ENCODE assay signal across 8 mouse cellular contexts in the genomic region with DNA sequence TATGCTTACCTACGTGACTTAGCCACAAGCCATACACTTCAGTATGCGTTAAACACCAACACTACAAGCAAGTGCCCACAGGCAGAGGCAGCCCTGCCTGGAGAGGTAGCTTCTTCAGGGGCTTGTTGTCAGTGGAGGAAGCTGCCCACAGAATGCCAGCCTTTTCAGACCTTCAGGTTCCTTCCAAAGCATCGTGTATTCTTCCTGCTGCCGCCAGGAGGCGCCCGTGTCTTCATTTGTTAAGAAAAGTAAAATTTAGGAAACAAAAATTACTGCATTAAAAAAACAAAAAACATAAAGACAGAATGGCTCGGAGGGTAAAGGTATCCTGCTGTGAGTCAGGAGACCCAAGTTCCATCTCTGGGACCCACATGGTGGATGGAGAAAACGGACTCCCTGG. TPM values are rescaled to one million over a fixed set of nuclear protein-coding genes. Genes with fewer than 3 reads are reported as not detected.
DNase-seq lines count a peak whose midpoint lies in the region; ATAC-seq and TF ChIP-seq lines count a peak whose summit lies in the region.

No protein-coding gene starts in this region.

- H3K4me3 ChIP-seq in kidney, embryonic 16.5 days (ENCODE audit: low read length), result no peak overlapping the region
- H3K4me3 ChIP-seq in cerebellum, adult 2 months (replicated peaks; ENCODE audit: insufficient read depth, low read depth, low read length), result no peak overlapping the region

- TF ChIP-seq POLR2A in cerebellum, adult 2 months (IDR thresholded peaks at IDR 0.05; ENCODE audit: borderline replicate concordance, insufficient read depth, low read length), result no peak

- H3K4me1 ChIP-seq in kidney, embryonic 16.5 days (ENCODE audit: insufficient read depth, low read length), result no peaks in the 10 kb centered on the region
- peaks cover 10% of the 10 kb centered on the region; the same call in 1 of the 2 replicates for H3K4me1 ChIP-seq in cerebellum, adult 2 months (ENCODE audit: control insufficient read depth, insufficient read depth, low read length)

- H3K36me3 ChIP-seq in kidney, embryonic 16.5 days (ENCODE audit: insufficient read depth, low read length), result no peaks in the 10 kb centered on the region

- TF ChIP-seq CTCF in cerebellum, adult 2 months (IDR thresholded peaks at IDR 0.05; ENCODE audit: borderline replicate concordance, insufficient read depth, low read depth, low read length), result peak; percentile 72; the same call in 1 of the 2 replicates

- DNase-seq in kidney, adult 18-20 months, result peak; percentile 53
- peak; percentile 75 for DNase-seq in A20 (ENCODE audit: low read depth, low spot score)
- peak; percentile 51 for DNase-seq in MEL-GATA-1-ER (ENCODE audit: extremely low read depth, low read depth)
- peak; percentile 70 to 77 for DNase-seq in cerebellum, adult 2 months
- peak; percentile 59 for DNase-seq in heart, postnatal 4 days
- peak; percentile 14 for DNase-seq in yolk sac, embryonic 10.5 days (ENCODE audit: low spot score)

- ATAC-seq in kidney, embryonic 16.5 days (ENCODE audit: low FRiP score, low TSS enrichment), result no peak
- ATAC-seq in megakaryocyte progenitor cell, adult 5-6 weeks (replicated peaks; ENCODE audit: poor library complexity), result peak; percentile 44; the same call in 1 of the 2 replicates

- H3K27me3 ChIP-seq in kidney, embryonic 16.5 days (ENCODE audit: insufficient read depth, low read length), result no peaks in the 10 kb centered on the region
- no peaks in the 10 kb centered on the region for H3K27me3 ChIP-seq in cerebellum, adult 2 months (ENCODE audit: control insufficient read depth, insufficient read depth, low read length)

- no peak overlapping the region for H3K9ac ChIP-seq in kidney, embryonic 16.5 days (replicated peaks; ENCODE audit: low read length)

- no peak overlapping the region for H3K4me2 ChIP-seq in kidney, embryonic 16.5 days (replicated peaks; ENCODE audit: low read depth, low read length)

- WGBS in kidney, embryonic 16.5 days, result 24% methylated on average over 8 of the region's 8 CpGs
- WGBS in cerebellum, adult 2 months, result 14% methylated on average over 8 of the region's 8 CpGs

- H3K9me3 ChIP-seq in kidney, embryonic 16.5 days (ENCODE audit: low read length), result no peaks in the 10 kb centered on the region

- H3K27ac ChIP-seq in kidney, embryonic 16.5 days (ENCODE audit: low read length), result no peak overlapping the region
- H3K27ac ChIP-seq in cerebellum, adult 2 months (ENCODE audit: insufficient read depth, low read length), result peak overlapping the region; percentile 57; the same call in 1 of the 2 replicates

RNA-seq across cellular contexts. Expression of a gene that starts 21.5 kb away (rescaled TPM):
- polyA plus RNA-seq in kidney, embryonic 16.5 days (2015; fragmentation: Nextera tagmentation; extraction: Ambion mirVana), result 20.5 and 22.6 TPM in 2 replicates
- polyA plus RNA-seq in cerebellum, adult 2 months (2012; rRNA removed), result 39.1 and 43.1 TPM in 2 replicates
- total RNA-seq in heart, postnatal 4 days (2021), result 10 to 100 TPM; 11.0 to 16.2 TPM
- 18.6 and 19.4 TPM in 2 replicates for total RNA-seq in megakaryocyte progenitor cell, adult 5-6 weeks (2015)
- total RNA-seq in megakaryocyte progenitor cell, adult 5-6 weeks (2017), result 6.8 and 17.0 TPM in 2 replicates

RNA-seq across cellular contexts. Expression of a gene that starts 34.6 kb away (rescaled TPM):
- 70.1 and 71.1 TPM in 2 replicates for polyA plus RNA-seq in kidney, embryonic 16.5 days (2015; fragmentation: Nextera tagmentation; extraction: Ambion mirVana)
- polyA plus RNA-seq in cerebellum, adult 2 months (2012; rRNA removed), result 32.9 and 35.5 TPM in 2 replicates
- 10 to 100 TPM; 14.4 to 19.2 TPM for total RNA-seq in heart, postnatal 4 days (2021)
- total RNA-seq in megakaryocyte progenitor cell, adult 5-6 weeks (2015), result 34.3 and 39.1 TPM in 2 replicates
- total RNA-seq in megakaryocyte progenitor cell, adult 5-6 weeks (2017), result 13.8 and 17.4 TPM in 2 replicates

RNA-seq across cellular contexts. Expression of a gene that starts 42.2 kb away (rescaled TPM):
- 321 and 330 TPM in 2 replicates for polyA plus RNA-seq in kidney, embryonic 16.5 days (2015; fragmentation: Nextera tagmentation; extraction: Ambion mirVana)
- 210 and 226 TPM in 2 replicates for polyA plus RNA-seq in cerebellum, adult 2 months (2012; rRNA removed)
- total RNA-seq in heart, postnatal 4 days (2021), result 100 to 1,000 TPM; 218 to 233 TPM
- total RNA-seq in megakaryocyte progenitor cell, adult 5-6 weeks (2015), result 121 and 132 TPM in 2 replicates
- 63.4 and 107 TPM in 2 replicates for total RNA-seq in megakaryocyte progenitor cell, adult 5-6 weeks (2017)

RNA-seq across cellular contexts. Expression of a gene that starts 54.8 kb away (rescaled TPM):
- polyA plus RNA-seq in kidney, embryonic 16.5 days (2015; fragmentation: Nextera tagmentation; extraction: Ambion mirVana), result 18.3 and 18.5 TPM in 2 replicates
- polyA plus RNA-seq in cerebellum, adult 2 months (2012; rRNA removed), result 14.0 TPM in 2 replicates
- 10 to 100 TPM; 12.8 to 13.8 TPM for total RNA-seq in heart, postnatal 4 days (2021)
- total RNA-seq in megakaryocyte progenitor cell, adult 5-6 weeks (2015), result 3.2 and 3.4 TPM in 2 replicates
- 4.2 and 5.0 TPM in 2 replicates for total RNA-seq in megakaryocyte progenitor cell, adult 5-6 weeks (2017)

Comparison
In these comparisons a context has a peak if more than half of its experiments do, and no peak if none do; other contexts are left out.
1. DNase-seq: peak in every context shown above with its lines; median percentile 75 in A20; 74 in cerebellum, adult 2 months; 59 in heart, postnatal 4 days; 53 in kidney, adult 18-20 months; 51 in MEL-GATA-1-ER; 14 in yolk sac, embryonic 10.5 days.